Mouse (Mus musculus): ENCODE measurements around the gene Hmcn2. TPM values are rescaled to one million over a fixed set of nuclear protein-coding genes. Genes with fewer than 3 reads are reported as not detected.

Hmcn2 gene
- polyA plus RNA-seq, 1 experiment from 2014 or later: 1.2 TPM

GRCm38 (mm10) chr2:31356771-31357170 is 42.6 kb downstream of the Hmcn2 start:
- Histone ChIP-seq H3K27ac (no peak overlapping the region), H3K4me2 (no peak overlapping the region), H3K4me1 (no peaks in the 10 kb centered on the region), H3K36me3 (no peaks in the 10 kb centered on the region), H3K4me3 (no peak overlapping the region), H3K27me3 (peaks cover 33% of the 10 kb centered on the region; the same call in 1 of the 2 replicates), H3K9ac (no peak overlapping the region), H3K9me3 (no peaks in the 10 kb centered on the region)
- 66% methylated on average over 5 of the region's 5 CpGs for WGBS
- ATAC-seq (ENCODE audit: borderline replicate concordance, extremely low read depth, low FRiP score, low TSS enrichment): no peak

DNA sequence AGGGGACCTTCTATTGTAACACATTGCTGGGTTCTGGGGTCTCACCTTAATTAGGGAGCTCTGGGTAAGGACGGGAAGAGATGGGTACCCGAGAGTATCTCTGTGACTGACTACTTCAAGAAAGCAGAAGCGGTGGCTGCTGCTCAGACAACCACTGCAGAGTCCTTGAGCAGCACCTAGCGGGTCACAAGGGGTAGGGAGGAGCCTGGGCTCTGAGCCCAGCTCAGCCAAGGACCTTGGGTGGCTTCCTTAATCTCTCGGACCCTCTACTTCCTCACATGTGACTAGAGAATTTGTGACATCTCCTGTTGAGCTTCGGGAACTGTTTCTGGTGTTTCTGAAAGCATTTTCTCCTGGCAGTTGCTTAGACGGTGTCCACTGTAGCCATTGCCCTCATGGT is 45.1 kb downstream of the Hmcn2 start:
- Histone ChIP-seq H3K9me3 (no peaks in the 10 kb centered on the region), H3K4me2 (no peak overlapping the region), H3K36me3 (no peaks in the 10 kb centered on the region), H3K4me3 (no peak overlapping the region), H3K4me1 (no peaks in the 10 kb centered on the region), H3K27ac (no peak overlapping the region), H3K9ac (no peak overlapping the region), H3K27me3 (peaks cover 36% of the 10 kb centered on the region; the same call in 1 of the 2 replicates)
- ATAC-seq (ENCODE audit: borderline replicate concordance, extremely low read depth, low FRiP score, low TSS enrichment): no peak
- 59% methylated on average over 7 of the region's 7 CpGs for WGBS

DNA sequence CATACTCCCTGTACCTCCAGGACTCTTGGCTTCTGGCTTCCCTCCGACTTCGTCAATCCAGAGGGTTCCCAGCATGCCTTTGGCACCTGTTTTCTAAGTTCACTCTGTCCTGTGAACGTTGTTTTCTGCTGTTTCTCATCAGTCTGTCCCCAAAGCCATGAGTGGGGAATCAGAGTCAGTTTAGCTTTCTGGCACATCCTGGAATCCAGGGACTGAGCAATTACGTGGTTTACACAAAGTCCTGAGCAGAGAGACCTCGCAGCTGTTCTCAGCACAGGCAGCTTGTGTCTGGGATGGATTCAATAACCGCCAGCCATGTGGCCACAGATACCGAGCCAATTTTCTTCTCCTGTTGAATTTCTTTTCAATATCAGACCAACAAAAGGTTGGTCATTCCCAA is 53.0 kb downstream of the Hmcn2 start:
- WGBS: 45% methylated on average over 7 of the region's 7 CpGs
- Histone ChIP-seq H3K4me3 (no peak overlapping the region), H3K27me3 (0 out of 2 replicates have a peak, but pooled peaks cover 12% of the 10 kb centered on the region), H3K36me3 (no peaks in the 10 kb centered on the region), H3K9ac (no peak overlapping the region), H3K4me2 (no peak overlapping the region), H3K4me1 (no peaks in the 10 kb centered on the region), H3K27ac (no peak overlapping the region), H3K9me3 (no peaks in the 10 kb centered on the region)
- ATAC-seq (ENCODE audit: borderline replicate concordance, extremely low read depth, low FRiP score, low TSS enrichment): no peak

- ATAC-seq (ENCODE audit: borderline replicate concordance, extremely low read depth, low FRiP score, low TSS enrichment): no peak
- H3K36me3 ChIP-seq: no peaks in the 10 kb centered on the region
- H3K4me2 ChIP-seq: no peak overlapping the region
- 57% methylated on average over 9 of the region's 9 CpGs for WGBS
- H3K27me3 ChIP-seq: 0 out of 2 replicates have a peak, but pooled peaks cover 15% of the 10 kb centered on the region
- H3K27ac ChIP-seq: no peak overlapping the region
- H3K9ac ChIP-seq: no peak overlapping the region
- H3K9me3 ChIP-seq: no peaks in the 10 kb centered on the region
- H3K4me1 ChIP-seq: no peaks in the 10 kb centered on the region
- no peak overlapping the region for H3K4me3 ChIP-seq
Measured at GRCm38 (mm10) chr2:31371396-31371795, 57.2 kb downstream of the Hmcn2 start.

- H3K27me3 ChIP-seq: 0 out of 2 replicates have a peak, but pooled peaks cover 15% of the 10 kb centered on the region
- no peak overlapping the region for H3K4me2 ChIP-seq
- 97% methylated on average over 4 of the region's 4 CpGs for WGBS
Measured at GRCm38 (mm10) chr2:31372186-31372585, 58.0 kb downstream of the Hmcn2 start.

GRCm38 (mm10) chr2:31374415-31374814 is 60.2 kb downstream of the Hmcn2 start:
- H3K36me3 ChIP-seq: no peaks in the 10 kb centered on the region
- H3K4me1 ChIP-seq: no peaks in the 10 kb centered on the region
- no peak overlapping the region for H3K27ac ChIP-seq
- H3K4me3 ChIP-seq: no peak overlapping the region
- no peak overlapping the region for H3K4me2 ChIP-seq
- 43% methylated on average over 1 of the region's 1 CpGs for WGBS
- H3K9ac ChIP-seq: no peak overlapping the region
- no peak for ATAC-seq (ENCODE audit: borderline replicate concordance, extremely low read depth, low FRiP score, low TSS enrichment)
- H3K27me3 ChIP-seq: 0 out of 2 replicates have a peak, but pooled peaks cover 11% of the 10 kb centered on the region
- no peaks in the 10 kb centered on the region for H3K9me3 ChIP-seq

More at GRCm38 (mm10) chr2:31372186-31372585, 58.0 kb downstream of the Hmcn2 start:
- Histone ChIP-seq H3K36me3 (no peaks in the 10 kb centered on the region), H3K4me1 (no peaks in the 10 kb centered on the region), H3K9me3 (no peaks in the 10 kb centered on the region), H3K4me3 (no peak overlapping the region), H3K27ac (no peak overlapping the region), H3K9ac (no peak overlapping the region)
- ATAC-seq (ENCODE audit: borderline replicate concordance, extremely low read depth, low FRiP score, low TSS enrichment): no peak

DNA sequence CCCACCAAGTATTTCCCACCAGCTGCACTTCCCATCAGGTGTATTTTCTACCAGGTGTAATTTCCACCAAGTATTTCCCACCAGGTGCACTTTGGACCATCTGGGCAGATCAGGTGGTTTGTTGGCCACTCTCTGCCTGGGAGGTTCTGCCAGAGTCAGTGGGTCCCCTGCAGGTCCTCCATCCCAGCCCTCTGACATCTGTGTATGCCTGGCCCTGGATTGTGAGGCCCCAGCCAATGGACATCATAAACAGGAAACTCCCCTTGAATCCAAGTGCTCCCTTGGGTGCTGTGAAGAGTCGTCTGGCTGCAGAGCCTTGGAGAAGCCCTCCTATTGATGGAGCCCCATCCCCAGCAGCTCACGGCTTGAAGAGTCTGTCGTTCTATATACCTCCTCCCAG is 61.8 kb downstream of the Hmcn2 start:
- H3K4me3 ChIP-seq: no peak overlapping the region
- H3K4me2 ChIP-seq: no peak overlapping the region
- no peak for ATAC-seq (ENCODE audit: borderline replicate concordance, extremely low read depth, low FRiP score, low TSS enrichment)
- H3K4me1 ChIP-seq: no peaks in the 10 kb centered on the region
- H3K9me3 ChIP-seq: no peaks in the 10 kb centered on the region
- H3K36me3 ChIP-seq: no peaks in the 10 kb centered on the region
- H3K9ac ChIP-seq: no peak overlapping the region
- 47% methylated on average over 3 of the region's 3 CpGs for WGBS
- no peak overlapping the region for H3K27ac ChIP-seq
- 0 out of 2 replicates have a peak, but pooled peaks cover 11% of the 10 kb centered on the region for H3K27me3 ChIP-seq

GRCm38 (mm10) chr2:31377481-31377880 is 63.3 kb downstream of the Hmcn2 start:
- Histone ChIP-seq H3K9me3 (no peaks in the 10 kb centered on the region), H3K27ac (no peak overlapping the region), H3K4me2 (no peak overlapping the region), H3K4me1 (no peaks in the 10 kb centered on the region), H3K27me3 (peaks cover 21% of the 10 kb centered on the region; the same call in 1 of the 2 replicates), H3K4me3 (no peak overlapping the region), H3K9ac (no peak overlapping the region), H3K36me3 (no peaks in the 10 kb centered on the region)
- ATAC-seq (ENCODE audit: borderline replicate concordance, extremely low read depth, low FRiP score, low TSS enrichment): no peak
- WGBS: 55% methylated on average over 2 of the region's 2 CpGs

DNA sequence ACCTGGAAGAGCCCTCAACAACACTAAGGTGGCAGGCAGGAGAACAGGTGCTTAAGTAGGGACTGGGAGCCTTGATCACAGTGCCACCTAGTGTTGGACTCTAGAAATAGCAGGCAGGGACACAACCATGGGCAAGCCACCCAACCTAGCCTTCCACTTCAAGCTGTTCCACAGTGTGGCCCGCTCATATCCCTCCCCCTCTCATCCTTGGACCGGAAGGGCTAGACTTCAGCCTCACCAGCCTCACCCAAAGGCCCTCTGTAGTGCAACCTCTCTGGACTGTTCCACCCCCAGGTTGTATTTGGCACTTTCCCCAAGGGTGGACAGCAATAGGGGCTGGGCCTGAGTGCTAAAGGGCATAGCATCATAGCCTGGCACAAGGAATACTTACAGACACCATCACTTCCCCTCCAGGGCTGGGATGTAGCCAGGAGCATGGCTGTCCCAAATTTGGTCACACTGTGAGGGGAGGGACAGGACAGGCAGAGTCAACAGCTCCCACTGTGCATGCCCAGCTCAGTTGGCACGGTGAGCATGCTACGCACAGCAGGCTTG is 67.2 kb downstream of the Hmcn2 start:
- no peaks in the 10 kb centered on the region for H3K4me1 ChIP-seq
- no peaks in the 10 kb centered on the region for H3K36me3 ChIP-seq
- H3K4me2 ChIP-seq: no peak overlapping the region
- H3K9ac ChIP-seq: no peak overlapping the region
- no peaks in the 10 kb centered on the region for H3K9me3 ChIP-seq
- peaks cover 22% of the 10 kb centered on the region for H3K27me3 ChIP-seq
- peak; percentile 9; the same call in 1 of the 2 replicates for ATAC-seq (ENCODE audit: borderline replicate concordance, extremely low read depth, low FRiP score, low TSS enrichment)
- no peak overlapping the region for H3K4me3 ChIP-seq
- no peak overlapping the region for H3K27ac ChIP-seq
- 54% methylated on average over 4 of the region's 4 CpGs for WGBS

DNA sequence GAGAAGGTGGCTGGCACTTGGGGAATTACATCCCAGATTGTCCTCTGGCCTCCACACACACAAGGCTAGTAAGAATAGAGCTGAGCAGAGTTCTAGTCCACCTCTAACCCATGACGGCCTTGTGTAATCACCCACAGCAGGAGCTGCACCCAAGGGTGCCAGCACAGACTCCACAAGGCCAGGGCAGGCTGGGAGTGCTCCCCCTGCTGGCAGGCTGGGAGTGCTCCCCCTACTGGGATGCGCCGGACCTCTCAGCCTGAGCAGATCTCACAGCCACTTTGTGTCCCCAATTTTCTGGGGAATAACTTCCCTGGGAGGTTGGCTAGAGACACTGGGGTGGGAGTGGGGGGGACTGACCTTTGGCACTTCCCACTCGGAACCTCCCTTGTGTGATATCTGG is 68.7 kb downstream of the Hmcn2 start:
- ATAC-seq (ENCODE audit: borderline replicate concordance, extremely low read depth, low FRiP score, low TSS enrichment): no peak
- no peaks in the 10 kb centered on the region for H3K9me3 ChIP-seq
- H3K27ac ChIP-seq: no peak overlapping the region
- 30% methylated on average over 4 of the region's 4 CpGs for WGBS
- H3K36me3 ChIP-seq: no peaks in the 10 kb centered on the region
- H3K4me2 ChIP-seq: no peak overlapping the region
- no peak overlapping the region for H3K4me3 ChIP-seq
- H3K4me1 ChIP-seq: no peaks in the 10 kb centered on the region
- peaks cover 22% of the 10 kb centered on the region for H3K27me3 ChIP-seq
- H3K9ac ChIP-seq: no peak overlapping the region

GRCm38 (mm10) chr2:31416968-31417367 is 102.8 kb downstream of the Hmcn2 start:
- H3K27ac ChIP-seq: no peak overlapping the region
- H3K4me2 ChIP-seq: no peak overlapping the region
- no peaks in the 10 kb centered on the region for H3K4me1 ChIP-seq
- no peaks in the 10 kb centered on the region for H3K36me3 ChIP-seq
- no peaks in the 10 kb centered on the region for H3K9me3 ChIP-seq
- H3K9ac ChIP-seq: no peak overlapping the region
- 54% methylated on average over 9 of the region's 10 CpGs for WGBS
- H3K27me3 ChIP-seq: no peaks in the 10 kb centered on the region
- H3K4me3 ChIP-seq: no peak overlapping the region
- no peak for ATAC-seq (ENCODE audit: borderline replicate concordance, extremely low read depth, low FRiP score, low TSS enrichment)

DNA sequence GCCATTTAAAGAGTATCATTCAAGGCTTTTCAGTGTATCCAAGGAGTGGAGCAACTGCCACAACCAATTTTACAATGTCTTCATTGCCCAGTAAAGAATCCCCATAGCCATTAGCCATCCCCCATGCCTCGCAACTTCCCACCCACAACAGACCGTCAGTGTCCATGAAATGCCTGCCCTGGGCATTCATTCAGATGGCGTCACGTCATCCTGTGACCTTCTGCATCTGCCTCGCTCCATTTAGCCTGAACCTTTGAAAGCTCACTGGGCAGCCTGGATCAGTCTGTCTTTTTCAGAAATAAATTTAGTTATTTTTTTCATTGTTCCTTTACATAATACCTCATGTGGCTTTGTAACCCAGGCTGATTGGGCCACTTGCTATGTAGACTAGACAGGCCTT is 103.8 kb downstream of the Hmcn2 start:
- Histone ChIP-seq H3K36me3 (no peaks in the 10 kb centered on the region), H3K4me2 (no peak overlapping the region), H3K9ac (no peak overlapping the region), H3K4me1 (no peaks in the 10 kb centered on the region), H3K9me3 (no peaks in the 10 kb centered on the region), H3K27ac (no peak overlapping the region), H3K27me3 (no peaks in the 10 kb centered on the region), H3K4me3 (no peak overlapping the region)
- 84% methylated on average over 5 of the region's 5 CpGs for WGBS
- ATAC-seq (ENCODE audit: borderline replicate concordance, extremely low read depth, low FRiP score, low TSS enrichment): no peak

DNA sequence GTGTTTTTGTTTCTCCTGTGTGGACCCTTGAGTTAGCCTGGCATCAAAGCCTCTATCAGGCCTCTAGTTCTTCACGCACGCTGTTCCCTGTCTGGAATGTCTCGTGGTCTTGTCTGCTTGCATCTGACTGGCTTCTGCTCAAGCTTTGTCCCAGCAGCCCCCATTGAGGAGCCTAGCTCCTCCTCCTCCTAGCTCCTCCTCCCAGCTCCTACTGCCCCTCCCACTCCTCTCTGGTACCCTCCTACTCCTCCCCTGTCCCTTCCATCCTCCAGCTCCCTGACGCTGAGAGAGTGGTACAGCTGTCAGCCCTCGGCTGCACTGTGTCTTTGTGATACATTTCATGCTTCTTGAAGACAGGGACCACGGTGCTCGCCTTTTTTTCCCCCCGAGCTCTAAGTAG is 104.4 kb downstream of the Hmcn2 start:
- H3K4me1 ChIP-seq: no peaks in the 10 kb centered on the region
- no peak for ATAC-seq (ENCODE audit: borderline replicate concordance, extremely low read depth, low FRiP score, low TSS enrichment)
- H3K9me3 ChIP-seq: no peaks in the 10 kb centered on the region
- no peak overlapping the region for H3K4me3 ChIP-seq
- no peak overlapping the region for H3K27ac ChIP-seq
- WGBS: 14% methylated on average over 8 of the region's 8 CpGs
- H3K27me3 ChIP-seq: no peaks in the 10 kb centered on the region
- no peak overlapping the region for H3K9ac ChIP-seq
- H3K4me2 ChIP-seq: no peak overlapping the region
- H3K36me3 ChIP-seq: no peaks in the 10 kb centered on the region
